Mouse (Mus musculus) layer of hippocampus, postnatal 10 days (tissue): ENCODE data around the gene A930033H14Rik. TPM values are rescaled to one million over a fixed set of nuclear protein-coding genes. Genes with fewer than 3 reads are reported as not detected.

ENCODE experiments used
- total RNA-seq, 2 experiments: library from RNA; stranded (reverse); gene quantifications; 2 replicates each; pipeline ENCODE4 v1.2.3; 2021

Gene A930033H14Rik
- total RNA-seq, 2 experiments from 2014 or later, result 4.3 to 5.5 TPM

Other genes with a start within 250 kb of the A930033H14Rik start
- 10 to 100 TPM; 10.5 to 11.8 TPM for gene Rhobtb1, start 61.7 kb downstream of the A930033H14Rik start, total RNA-seq
- 10 to 100 TPM in 1 of 2 experiments, 1 to 10 TPM in 1; 6.4 to 12.1 TPM for gene Cdk1, start 139.8 kb upstream of the A930033H14Rik start, total RNA-seq
- 100 to 1,000 TPM; 457 to 507 TPM for gene Ank3, start 185.7 kb upstream of the A930033H14Rik start, total RNA-seq